Mouse (Mus musculus): Measurements from ENCODE around the gene Rnf220.
A peak's percentile ranks its signal among the peaks of the same experiment; 100 is the strongest.

Gene Rnf220

GRCm38 (mm10) chr4:117288927-117289801, 207.7 kb downstream of the Rnf220 start:
- peak; percentile 77 for DNase-seq

- DNase-seq, result no peak
These were observed 208.4 kb downstream of the Rnf220 start for GRCm38 (mm10) chr4:117288277-117288926.

GRCm38 (mm10) chr4:117284363-117284762, 212.5 kb downstream of the Rnf220 start:
- DNase-seq, result no peak

GRCm38 (mm10) chr4:117283271-117284191, 213.3 kb downstream of the Rnf220 start:
- no peak for DNase-seq

- DNase-seq, result no peak
These were observed 215.6 kb downstream of the Rnf220 start for GRCm38 (mm10) chr4:117281090-117281845.

- no peak for DNase-seq
These were observed 216.4 kb downstream of the Rnf220 start for GRCm38 (mm10) chr4:117280397-117280930.

GRCm38 (mm10) chr4:117279253-117279642, 217.6 kb downstream of the Rnf220 start:
- DNase-seq, result no peak

GRCm38 (mm10) chr4:117278381-117279252, 218.2 kb downstream of the Rnf220 start:
- DNase-seq, result no peak

- no peak for DNase-seq
These were observed 219.2 kb downstream of the Rnf220 start for GRCm38 (mm10) chr4:117277687-117278086.

GRCm38 (mm10) chr4:117277021-117277420, 219.8 kb downstream of the Rnf220 start:
- DNase-seq, result peak; percentile 55

GRCm38 (mm10) chr4:117276281-117276711, 220.6 kb downstream of the Rnf220 start:
- DNase-seq, result no peak

GRCm38 (mm10) chr4:117274720-117275119, 222.1 kb downstream of the Rnf220 start:
- peak; percentile 66 for DNase-seq

GRCm38 (mm10) chr4:117272459-117272858, 224.4 kb downstream of the Rnf220 start:
- no peak for DNase-seq

- peak; percentile 87 for DNase-seq
These were observed 226.6 kb downstream of the Rnf220 start for GRCm38 (mm10) chr4:117270278-117270677.

GRCm38 (mm10) chr4:117267831-117268437, 228.9 kb downstream of the Rnf220 start:
- DNase-seq, result no peak

- DNase-seq, result peak; percentile 89
These were observed 229.6 kb downstream of the Rnf220 start for GRCm38 (mm10) chr4:117267284-117267683.

GRCm38 (mm10) chr4:117262987-117263386, 233.9 kb downstream of the Rnf220 start:
- DNase-seq, result no peak

- no peak for DNase-seq
These were observed 234.5 kb downstream of the Rnf220 start for GRCm38 (mm10) chr4:117262101-117262913.

GRCm38 (mm10) chr4:117261222-117261621, 235.6 kb downstream of the Rnf220 start:
- no peak for DNase-seq
